Mouse (Mus musculus) liver, embryonic 16.5 days (tissue): ENCODE results near the gene Dync1i2. TPM values are rescaled to one million over a fixed set of nuclear protein-coding genes. Genes with fewer than 3 reads are reported as not detected.

Experiments
- ATAC-seq: fragments of 200-750 bp; cut with Nextera tagmentation; 2 replicates; pipeline ENCODE4 v1.8.0; 2017; ENCODE audit warnings: low read depth, mild to moderate bottlenecking, moderate number of reproducible peaks, moderate library complexity
- H3K27ac ChIP-seq: fragments of 300-500 bp; sonication (generic); 2 replicates; pipeline ENCODE4 v1.5.1; 2014; ENCODE audit warnings: mild to moderate bottlenecking, low read length
- H3K27me3 ChIP-seq: fragments of 300-500 bp; sonication (generic); 2 replicates; pipeline ENCODE4 v1.6.1; 2014; ENCODE audit warnings: low read depth, low read length, mixed read lengths; ENCODE audit not compliant: control insufficient read depth, insufficient read depth
- H3K36me3 ChIP-seq: fragments of 300-500 bp; sonication (generic); 2 replicates; pipeline ENCODE4 v1.6.1; 2014; ENCODE audit warnings: mild to moderate bottlenecking; ENCODE audit not compliant: control insufficient read depth, insufficient read depth
- H3K4me1 ChIP-seq: fragments of 300-500 bp; sonication (generic); 2 replicates; pipeline ENCODE4 v1.6.1; 2014; ENCODE audit warnings: low read depth, low read length, mixed read lengths; ENCODE audit not compliant: control insufficient read depth
- H3K4me2 ChIP-seq: fragments of 300-500 bp; sonication (generic); 2 replicates; pipeline ENCODE4 v1.6.1; 2014; ENCODE audit warnings: low read depth, low read length, mixed read lengths
- H3K4me3 ChIP-seq: fragments of 300-500 bp; sonication (generic); 2 replicates; pipeline ENCODE4 v1.5.1; 2014; ENCODE audit warnings: low read depth, mild to moderate bottlenecking, low read length
- H3K9ac ChIP-seq: fragments of 300-500 bp; sonication (generic); 2 replicates; pipeline ENCODE4 v1.6.1; 2014; ENCODE audit warnings: low read depth, low read length
- H3K9me3 ChIP-seq: fragments of 300-500 bp; sonication (generic); replicated peaks from 2 replicates; pipeline ENCODE4 v1.6.1; 2016; ENCODE audit warnings: low read length; ENCODE audit not compliant: control insufficient read depth
- WGBS: fragments of 180-500 bp; shearing (Covaris S2); extraction: QIAGEN DNeasy Blood & Tissue Kit; methylation state at CpG from one replicate; pipeline ENCODE4 v1.1.7; 2014; ENCODE audit not compliant: insufficient replicate concordance; 5-methylcytosine and 5-hydroxymethylcytosine counted together
- polyA plus RNA-seq: library from polyadenylated mRNA; unstranded; fragments of >200 nt; fragmentation: Nextera tagmentation; extraction: Ambion mirVana; gene quantifications from 2 replicates; pipeline ENCODE4 v1.2.1, GENCODE M21; 2015

Gene Dync1i2
- polyA plus RNA-seq, 1 experiment from 2014 or later, result 23.2 TPM

DNA sequence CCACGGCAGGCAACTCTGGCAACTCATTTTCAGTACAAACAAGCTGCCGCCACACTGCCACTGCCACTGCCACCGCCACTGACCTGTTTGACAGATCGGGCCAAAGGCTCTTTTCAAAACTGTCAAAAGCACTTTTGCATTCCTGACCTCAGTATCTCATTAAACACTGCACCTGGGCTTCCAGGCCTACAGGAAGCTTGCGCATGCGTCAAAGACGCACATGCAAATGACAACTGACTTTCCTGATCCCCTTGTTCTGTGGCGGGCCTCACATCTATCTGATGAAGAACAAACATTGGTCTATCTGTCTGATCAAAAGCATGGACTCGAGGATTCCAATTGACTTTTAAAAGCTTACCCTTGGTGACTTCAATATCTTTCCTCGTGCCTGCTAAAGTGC, 100.6 kb downstream of the Dync1i2 start:
- H3K27me3 ChIP-seq, result no peaks in the 10 kb centered on the region
- H3K9ac ChIP-seq, result no peak overlapping the region
- WGBS, result 75% methylated on average over 10 of the region's 10 CpGs
- ATAC-seq, result no peak
- H3K9me3 ChIP-seq, result no peaks in the 10 kb centered on the region
- H3K4me3 ChIP-seq, result no peak overlapping the region
- no peak overlapping the region for H3K27ac ChIP-seq
- no peaks in the 10 kb centered on the region for H3K4me1 ChIP-seq
- H3K4me2 ChIP-seq, result no peak overlapping the region
- no peaks in the 10 kb centered on the region for H3K36me3 ChIP-seq

Other genes with a start within 250 kb of the Dync1i2 start
- gene Dcaf17, start 156.4 kb upstream of the Dync1i2 start, polyA plus RNA-seq, result 17.5 and 18.2 TPM in 2 replicates
- gene Mettl8, start 156.1 kb upstream of the Dync1i2 start, polyA plus RNA-seq, result 8.7 and 8.8 TPM in 2 replicates
- 1.5 and 1.7 TPM in 2 replicates for gene Cybrd1, start 93.8 kb upstream of the Dync1i2 start, polyA plus RNA-seq
- gene Slc25a12, start 156.0 kb downstream of the Dync1i2 start, polyA plus RNA-seq, result 22.6 and 24.4 TPM in 2 replicates
- gene Hat1, start 177.3 kb downstream of the Dync1i2 start, polyA plus RNA-seq, result 79.8 and 95.7 TPM in 2 replicates
- 22.8 and 24.9 TPM in 2 replicates for gene Metap1d, start 241.6 kb downstream of the Dync1i2 start, polyA plus RNA-seq